Mouse (Mus musculus): ENCODE data around the gene Cbx8.

Cbx8 gene

GRCm38 (mm10) chr11:119040600-119041324 is at the start of gene Cbx8:
Gene Cbx8, minus strand, starts transcription at chr11:119040969.
- peak; percentile 99 for DNase-seq (ENCODE audit: low read depth, low spot score)

DNA sequence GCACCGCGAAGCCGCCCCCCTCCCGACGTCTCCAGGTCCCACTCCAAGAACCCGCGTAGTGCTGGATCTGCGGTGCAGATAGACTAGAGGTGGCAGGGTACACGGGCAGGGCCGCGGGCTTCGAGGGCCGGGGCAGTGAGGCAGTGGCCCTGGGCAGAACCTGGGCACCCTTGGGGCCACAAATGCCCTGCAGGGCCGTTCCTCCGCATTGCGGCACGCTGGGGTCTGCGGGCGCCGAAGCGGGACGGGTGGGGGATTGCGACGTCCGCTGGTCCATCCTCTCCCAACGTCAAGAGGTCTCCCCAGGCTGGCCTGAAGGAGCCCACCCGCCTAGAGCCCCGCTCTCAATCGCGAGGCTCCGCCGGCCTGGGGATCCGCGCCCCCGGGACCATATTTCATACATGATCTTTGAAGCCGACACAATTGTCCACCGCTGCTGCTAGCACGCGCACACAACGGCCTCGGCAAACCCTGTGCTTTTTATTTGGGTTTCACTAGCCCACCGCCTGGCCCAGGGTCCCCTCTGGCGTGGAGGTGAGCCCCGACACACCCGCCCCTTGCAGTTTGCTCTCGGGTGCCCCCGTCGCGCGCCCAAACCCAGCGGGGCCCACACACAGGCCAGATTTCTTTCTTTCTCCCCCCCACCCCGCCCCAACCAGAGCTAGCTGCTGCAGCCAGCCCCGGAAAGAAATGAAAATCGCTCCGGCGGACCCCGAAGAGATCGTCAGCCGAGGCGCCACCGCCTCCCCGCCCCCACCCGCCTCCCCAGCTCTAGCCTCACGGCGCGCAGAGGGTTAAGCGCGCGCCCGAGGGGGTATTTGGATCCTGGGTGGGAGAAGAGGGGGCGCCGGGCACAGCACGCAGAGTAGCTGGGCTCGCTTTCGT is 49.5 kb upstream of the Cbx8 start:
- DNase-seq (ENCODE audit: low read depth, low spot score) = no peak

GRCm38 (mm10) chr11:119089235-119090075 is 48.7 kb upstream of the Cbx8 start:
- DNase-seq (ENCODE audit: low read depth, low spot score) = no peak

DNA sequence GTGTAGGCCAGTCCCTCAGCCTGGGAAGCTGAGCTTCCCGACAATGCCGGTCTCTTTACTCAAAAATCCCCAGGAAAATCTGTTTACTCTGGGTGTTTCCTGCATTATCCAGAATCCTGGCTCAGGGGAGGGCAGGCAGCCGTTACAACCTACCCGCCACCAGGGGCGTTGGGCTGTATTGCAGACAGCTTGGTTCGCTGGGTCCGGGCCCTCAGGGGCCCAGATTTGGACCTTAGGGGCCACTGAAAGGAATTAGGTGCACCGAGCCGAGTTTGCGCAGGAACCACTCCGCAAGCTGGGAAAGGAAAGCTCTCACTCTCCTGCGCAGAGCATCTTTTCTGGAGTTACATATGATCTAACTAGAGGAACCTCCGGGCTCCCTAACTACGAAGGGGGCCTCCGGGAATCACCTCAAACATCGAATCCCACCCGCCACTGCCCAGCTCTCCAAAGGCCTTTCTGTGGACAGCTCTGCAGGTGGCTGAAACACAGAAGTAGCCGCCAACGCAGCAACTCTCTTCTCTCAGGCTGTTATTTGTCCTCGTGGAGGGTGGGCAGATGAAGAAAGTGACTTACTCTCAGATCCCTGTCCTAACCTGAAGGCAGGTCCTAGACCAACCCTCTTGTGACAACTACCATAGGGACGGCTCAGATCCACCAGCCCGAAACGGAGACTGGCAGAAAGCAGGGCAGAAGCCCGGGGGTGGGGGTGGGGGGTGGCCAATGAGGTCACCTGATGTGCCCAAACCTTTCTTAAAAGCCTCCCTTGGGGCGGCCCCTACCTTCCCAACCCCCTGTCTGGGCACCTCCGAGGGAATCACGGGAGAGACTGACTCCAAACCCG is 47.8 kb upstream of the Cbx8 start:
- no peak for DNase-seq (ENCODE audit: low read depth, low spot score)

DNA sequence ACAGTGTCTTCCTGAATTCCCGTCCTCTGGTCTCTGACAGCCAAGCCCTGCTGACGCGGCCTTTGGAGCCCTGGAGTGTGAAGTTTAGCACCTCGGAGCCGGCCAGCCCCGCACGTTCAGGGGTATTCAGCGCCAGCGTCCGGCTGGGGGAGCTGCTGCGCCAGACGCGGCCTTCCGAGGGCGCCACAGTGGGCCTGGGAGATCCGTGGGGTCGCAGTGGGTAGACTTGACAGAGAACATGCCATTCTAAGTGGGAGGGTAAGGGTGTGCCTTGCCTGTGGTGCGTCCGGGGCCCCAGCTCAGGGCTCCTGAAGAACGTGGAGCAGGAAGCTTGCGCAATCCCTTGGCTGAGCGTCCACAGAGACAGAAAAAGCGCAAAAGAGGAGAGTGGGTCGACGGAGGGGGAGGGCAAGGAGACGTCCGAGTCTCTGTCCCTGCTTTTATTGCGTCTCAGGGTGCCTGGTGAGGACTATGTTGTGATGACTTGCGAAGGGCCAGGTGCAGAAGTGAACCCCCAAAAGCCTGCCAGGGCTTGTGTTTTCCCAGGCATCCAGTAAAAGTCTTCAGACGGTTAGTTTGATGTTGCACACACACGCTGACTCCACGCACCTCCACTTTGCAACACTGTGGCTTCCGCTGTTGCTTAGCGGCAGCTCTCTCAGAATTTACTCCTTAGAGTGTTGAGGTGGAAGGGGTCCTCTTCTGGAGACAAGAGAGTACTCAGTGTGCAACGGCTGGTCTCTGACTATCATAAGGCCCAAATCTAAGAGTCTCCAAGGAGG is 46.7 kb upstream of the Cbx8 start:
- DNase-seq (ENCODE audit: low read depth, low spot score) = no peak

- peak; percentile 91 for DNase-seq (ENCODE audit: low read depth, low spot score)
These were observed 45.6 kb upstream of the Cbx8 start, which contains the start of gene Cbx4 for GRCm38 (mm10) chr11:119086144-119086971. Gene Cbx4, minus strand, starts transcription at chr11:119086221.

GRCm38 (mm10) chr11:119085279-119086062 is 44.7 kb upstream of the Cbx8 start:
- DNase-seq (ENCODE audit: low read depth, low spot score) = peak; percentile 65

DNA sequence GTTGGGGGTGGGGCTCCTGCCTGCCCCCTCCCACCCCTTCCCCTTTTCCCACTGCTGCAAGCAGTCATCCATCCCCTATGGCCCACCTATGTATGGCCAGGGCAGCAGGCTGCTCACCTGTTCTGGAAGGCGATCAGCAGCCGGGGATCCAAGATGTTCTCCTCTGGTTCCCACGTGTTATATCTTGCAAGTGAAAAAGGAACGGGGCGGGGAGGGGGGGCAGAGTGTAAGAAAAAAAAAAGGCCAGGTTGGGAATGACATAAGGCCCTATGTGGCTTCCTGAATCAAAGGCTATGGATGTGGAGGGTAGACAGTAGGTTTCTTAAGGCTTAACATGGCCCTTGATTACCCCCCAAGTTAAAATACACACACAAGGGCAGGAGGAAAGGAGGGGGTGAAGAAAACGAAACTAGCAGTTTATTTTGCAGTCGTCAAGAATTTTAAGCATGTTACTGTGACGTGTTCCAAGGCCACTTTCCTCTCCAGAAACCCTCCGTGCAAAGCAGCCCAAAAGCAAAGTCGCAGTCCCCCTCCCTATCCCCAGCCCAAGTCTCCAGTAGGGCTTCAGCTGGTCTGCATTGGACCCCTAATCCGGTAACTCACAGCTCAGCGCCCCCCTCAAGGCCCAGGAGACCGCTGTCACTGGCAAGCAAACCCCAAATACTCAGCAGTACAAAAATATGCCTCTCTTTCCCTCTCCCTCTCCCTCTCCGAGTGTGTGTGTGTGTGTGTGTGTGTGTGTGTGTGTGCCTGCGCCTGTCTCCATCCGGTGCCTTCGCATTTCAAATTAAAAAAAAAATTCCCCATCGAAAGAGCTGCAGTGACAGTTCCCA is 43.9 kb upstream of the Cbx8 start:
- DNase-seq (ENCODE audit: low read depth, low spot score) = peak; percentile 51

GRCm38 (mm10) chr11:119083724-119084445 is 43.1 kb upstream of the Cbx8 start:
- peak; percentile 39 for DNase-seq (ENCODE audit: low read depth, low spot score)

- DNase-seq (ENCODE audit: low read depth, low spot score) = no peak
These were observed 42.1 kb upstream of the Cbx8 start for GRCm38 (mm10) chr11:119082638-119083599.

GRCm38 (mm10) chr11:119081839-119082637 is 41.3 kb upstream of the Cbx8 start:
- DNase-seq (ENCODE audit: low read depth, low spot score) = peak; percentile 25

GRCm38 (mm10) chr11:119081148-119081838 is 40.5 kb upstream of the Cbx8 start:
- DNase-seq (ENCODE audit: low read depth, low spot score) = no peak

DNA sequence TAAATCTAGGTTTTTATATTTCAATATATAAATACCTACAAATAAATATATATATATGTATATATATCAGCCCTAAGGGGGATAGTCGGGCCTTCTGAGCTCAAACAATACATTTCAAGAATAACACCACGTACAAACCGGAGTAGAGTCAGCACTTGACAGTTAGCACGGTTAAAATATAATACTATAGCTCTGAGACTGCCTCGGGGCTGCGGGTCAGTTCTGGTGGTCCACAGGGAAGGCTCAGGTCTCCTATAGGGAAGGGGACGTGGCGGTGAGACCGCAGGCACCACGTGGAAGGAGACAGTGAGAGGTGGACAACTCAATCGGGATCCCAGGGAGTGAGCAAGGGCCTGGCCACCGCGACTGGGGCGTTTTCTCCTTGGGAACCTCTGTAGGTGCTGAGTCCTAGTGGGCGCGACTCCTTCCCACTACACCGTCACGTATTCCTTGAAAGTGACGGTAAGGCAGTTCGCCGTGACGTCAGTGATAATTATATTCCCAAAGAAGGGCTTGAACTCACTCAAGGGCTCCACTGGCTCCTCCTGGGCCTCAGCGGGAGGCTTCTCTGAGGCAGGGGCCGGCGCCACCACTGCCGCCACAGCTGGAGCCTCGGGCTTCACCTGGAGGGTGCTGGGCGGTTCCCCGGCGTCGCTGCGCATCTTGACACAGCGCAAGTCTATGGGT is 39.8 kb upstream of the Cbx8 start:
- DNase-seq (ENCODE audit: low read depth, low spot score) = no peak

DNA sequence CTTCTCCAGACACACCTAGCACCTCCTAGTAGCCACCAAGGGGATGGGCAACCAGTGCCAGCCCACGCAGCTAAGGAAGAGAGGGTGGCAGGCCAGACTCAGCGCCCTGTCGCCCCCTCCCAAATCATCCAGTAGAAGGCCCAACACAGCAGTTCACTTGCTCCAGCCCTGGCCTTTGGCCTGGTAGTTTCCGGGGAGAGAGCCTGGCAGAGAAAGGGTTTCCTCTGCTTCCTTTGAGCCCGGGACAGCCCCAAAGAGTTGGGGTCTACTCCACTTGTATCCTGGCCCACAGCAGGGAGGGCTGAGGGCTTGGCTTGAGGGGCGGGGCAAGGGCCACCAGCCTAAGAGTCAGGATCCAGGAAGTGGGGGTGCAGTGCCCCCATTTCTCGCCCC is 38.7 kb upstream of the Cbx8 start:
- DNase-seq (ENCODE audit: low read depth, low spot score) = no peak
